Mouse (Mus musculus) naive thymus-derived CD4-positive, alpha-beta T cell, adult 5 months (primary cell): Measurements from ENCODE around the gene Mid1ip1. TPM values are rescaled to one million over a fixed set of nuclear protein-coding genes. Genes with fewer than 3 reads are reported as not detected.

ENCODE experiments used
- polyA plus RNA-seq: library from polyadenylated mRNA; unstranded; fragments of 100-300 nt; shearing (Covaris generic); gene quantifications from one replicate; pipeline ENCODE4 v1.2.1, GENCODE M21; 2017

Gene Mid1ip1
- 16.8 TPM for polyA plus RNA-seq

GRCm38 (mm10) chrX:10714696-10715140, at the start of gene Mid1ip1:
Gene Mid1ip1 (plus strand): TSS chrX:10715013.

Other genes starting within 250 kb of the Mid1ip1 start
- not detected for gene Tspan7, start 229.9 kb upstream of the Mid1ip1 start, polyA plus RNA-seq